Mouse (Mus musculus): ENCODE results near the gene Diras2. TPM values are rescaled to one million over a fixed set of nuclear protein-coding genes. Genes with fewer than 3 reads are reported as not detected.

Diras2 gene
- polyA plus RNA-seq, 1 experiment from 2014 or later = 0.14 TPM

GRCm38 (mm10) chr13:52518377-52518776, 12.7 kb downstream of the Diras2 start:
- DNase-seq (peak; percentile 56), ATAC-seq (ENCODE audit: insufficient read depth) (no peak)
- no peak for TF ChIP-seq CTCF (IDR thresholded peaks at IDR 0.05; ENCODE audit: low read depth)
- H3K4me2 ChIP-seq = no peak overlapping the region
- no peaks in the 10 kb centered on the region for H3K9me3 ChIP-seq (ENCODE audit: low read depth, low read length)
- no peak overlapping the region for H3K27ac ChIP-seq (ENCODE audit: low read depth)
- 84% methylated on average over 4 of the region's 4 CpGs for WGBS
- H3K9ac ChIP-seq = no peak overlapping the region
- H3K4me1 ChIP-seq (ENCODE audit: insufficient read depth) = no peaks in the 10 kb centered on the region
- no peak overlapping the region for H3K4me3 ChIP-seq (ENCODE audit: low read depth, low read length)
- no peaks in the 10 kb centered on the region for H3K36me3 ChIP-seq (ENCODE audit: insufficient read depth)
- H3K27me3 ChIP-seq (ENCODE audit: insufficient read depth, low read length) = no peaks in the 10 kb centered on the region

GRCm38 (mm10) chr13:52517021-52517420, 14.1 kb downstream of the Diras2 start:
- no peak for DNase-seq
- H3K4me3 ChIP-seq (ENCODE audit: low read depth, low read length) = no peak overlapping the region
- no peak overlapping the region for H3K9ac ChIP-seq
- no peak overlapping the region for H3K4me2 ChIP-seq
- H3K4me1 ChIP-seq (ENCODE audit: insufficient read depth) = no peaks in the 10 kb centered on the region
- no peak for TF ChIP-seq CTCF (IDR thresholded peaks at IDR 0.05; ENCODE audit: low read depth)
- H3K27ac ChIP-seq (ENCODE audit: low read depth) = no peak overlapping the region
- WGBS = 76% methylated on average over 5 of the region's 5 CpGs
- no peaks in the 10 kb centered on the region for H3K36me3 ChIP-seq (ENCODE audit: insufficient read depth)
- H3K27me3 ChIP-seq (ENCODE audit: insufficient read depth, low read length) = no peaks in the 10 kb centered on the region
- ATAC-seq (ENCODE audit: insufficient read depth) = no peak
- H3K9me3 ChIP-seq (ENCODE audit: low read depth, low read length) = no peaks in the 10 kb centered on the region

- Histone ChIP-seq H3K27me3 (ENCODE audit: insufficient read depth, low read length) (no peaks in the 10 kb centered on the region), H3K4me3 (ENCODE audit: low read depth, low read length) (no peak overlapping the region), H3K4me2 (no peak overlapping the region), H3K9ac (no peak overlapping the region), H3K4me1 (ENCODE audit: insufficient read depth) (no peaks in the 10 kb centered on the region), H3K9me3 (ENCODE audit: low read depth, low read length) (no peaks in the 10 kb centered on the region), H3K36me3 (ENCODE audit: insufficient read depth) (no peaks in the 10 kb centered on the region), H3K27ac (ENCODE audit: low read depth) (no peak overlapping the region)
- 80% methylated on average over 4 of the region's 4 CpGs for WGBS
- no peak for TF ChIP-seq CTCF (IDR thresholded peaks at IDR 0.05; ENCODE audit: low read depth)
- DNase-seq = no peak
- no peak for ATAC-seq (ENCODE audit: insufficient read depth)
Observed at GRCm38 (mm10) chr13:52516561-52516960, 14.5 kb downstream of the Diras2 start.

- DNase-seq = no peak
- Histone ChIP-seq H3K4me2 (no peak overlapping the region), H3K9me3 (ENCODE audit: low read depth, low read length) (no peaks in the 10 kb centered on the region), H3K36me3 (ENCODE audit: insufficient read depth) (no peaks in the 10 kb centered on the region), H3K4me1 (ENCODE audit: insufficient read depth) (no peaks in the 10 kb centered on the region), H3K27me3 (ENCODE audit: insufficient read depth, low read length) (no peaks in the 10 kb centered on the region), H3K9ac (no peak overlapping the region), H3K4me3 (ENCODE audit: low read depth, low read length) (no peak overlapping the region), H3K27ac (ENCODE audit: low read depth) (no peak overlapping the region)
- no peak for TF ChIP-seq CTCF (IDR thresholded peaks at IDR 0.05; ENCODE audit: low read depth)
- no peak for ATAC-seq (ENCODE audit: insufficient read depth)
- 71% methylated on average over 3 of the region's 3 CpGs for WGBS
Observed at GRCm38 (mm10) chr13:52516051-52516450, 15.0 kb downstream of the Diras2 start.

- ATAC-seq (ENCODE audit: insufficient read depth) = no peak
- no peaks in the 10 kb centered on the region for H3K36me3 ChIP-seq (ENCODE audit: insufficient read depth)
- DNase-seq = no peak
- WGBS = 64% methylated on average over 3 of the region's 3 CpGs
- no peak overlapping the region for H3K9ac ChIP-seq
- H3K27ac ChIP-seq (ENCODE audit: low read depth) = no peak overlapping the region
- TF ChIP-seq CTCF (IDR thresholded peaks at IDR 0.05; ENCODE audit: low read depth) = no peak
- no peaks in the 10 kb centered on the region for H3K4me1 ChIP-seq (ENCODE audit: insufficient read depth)
- no peak overlapping the region for H3K4me2 ChIP-seq
- H3K4me3 ChIP-seq (ENCODE audit: low read depth, low read length) = no peak overlapping the region
- no peaks in the 10 kb centered on the region for H3K9me3 ChIP-seq (ENCODE audit: low read depth, low read length)
- no peaks in the 10 kb centered on the region for H3K27me3 ChIP-seq (ENCODE audit: insufficient read depth, low read length)
Observed at GRCm38 (mm10) chr13:52513554-52513953, 17.5 kb downstream of the Diras2 start.

GRCm38 (mm10) chr13:52512356-52512755, 18.7 kb downstream of the Diras2 start:
- Histone ChIP-seq H3K4me3 (ENCODE audit: low read depth, low read length) (no peak overlapping the region), H3K36me3 (ENCODE audit: insufficient read depth) (no peaks in the 10 kb centered on the region), H3K9me3 (ENCODE audit: low read depth, low read length) (no peaks in the 10 kb centered on the region), H3K27me3 (ENCODE audit: insufficient read depth, low read length) (no peaks in the 10 kb centered on the region), H3K4me2 (no peak overlapping the region), H3K4me1 (ENCODE audit: insufficient read depth) (no peaks in the 10 kb centered on the region), H3K9ac (no peak overlapping the region), H3K27ac (ENCODE audit: low read depth) (no peak overlapping the region)
- no peak for DNase-seq
- no peak for TF ChIP-seq CTCF (IDR thresholded peaks at IDR 0.05; ENCODE audit: low read depth)
- WGBS = 64% methylated on average over 5 of the region's 5 CpGs
- no peak for ATAC-seq (ENCODE audit: insufficient read depth)

- no peak for TF ChIP-seq CTCF (IDR thresholded peaks at IDR 0.05; ENCODE audit: low read depth)
- DNase-seq (peak; percentile 67), ATAC-seq (ENCODE audit: insufficient read depth) (no peak)
- no peaks in the 10 kb centered on the region for H3K27me3 ChIP-seq (ENCODE audit: insufficient read depth, low read length)
- no peaks in the 10 kb centered on the region for H3K4me1 ChIP-seq (ENCODE audit: insufficient read depth)
- 55% methylated on average over 4 of the region's 4 CpGs for WGBS
- H3K4me3 ChIP-seq (ENCODE audit: low read depth, low read length) = no peak overlapping the region
- no peaks in the 10 kb centered on the region for H3K9me3 ChIP-seq (ENCODE audit: low read depth, low read length)
- H3K9ac ChIP-seq = no peak overlapping the region
- H3K36me3 ChIP-seq (ENCODE audit: insufficient read depth) = no peaks in the 10 kb centered on the region
- H3K27ac ChIP-seq (ENCODE audit: low read depth) = no peak overlapping the region
- H3K4me2 ChIP-seq = no peak overlapping the region
Observed at GRCm38 (mm10) chr13:52510172-52510880, 20.8 kb downstream of the Diras2 start.

All from lung, embryonic 14.5 days (tissue).